Mouse (Mus musculus) small intestine, adult 2 months (tissue): ENCODE measurements around the gene Ttc28.

Experiments used
- CTCF ChIP-seq: fragments of 200-500 bp; IDR thresholded peaks from 2 replicates; pipeline ENCODE4 v1.5.1; 2012; ENCODE audit warnings: low read depth, mild to moderate bottlenecking, control low read depth, inconsistent platforms, low read length, moderate library complexity, mixed read lengths; ENCODE audit not compliant: insufficient replicate concordance, insufficient read length; ENCODE audit errors: extremely low read depth
- POLR2A ChIP-seq: fragments of 200-500 bp; IDR thresholded peaks from 2 replicates; pipeline ENCODE4 v1.6.1; 2012; ENCODE audit warnings: low read depth, mild to moderate bottlenecking, control low read depth, inconsistent platforms, low read length, moderate library complexity

DNA sequence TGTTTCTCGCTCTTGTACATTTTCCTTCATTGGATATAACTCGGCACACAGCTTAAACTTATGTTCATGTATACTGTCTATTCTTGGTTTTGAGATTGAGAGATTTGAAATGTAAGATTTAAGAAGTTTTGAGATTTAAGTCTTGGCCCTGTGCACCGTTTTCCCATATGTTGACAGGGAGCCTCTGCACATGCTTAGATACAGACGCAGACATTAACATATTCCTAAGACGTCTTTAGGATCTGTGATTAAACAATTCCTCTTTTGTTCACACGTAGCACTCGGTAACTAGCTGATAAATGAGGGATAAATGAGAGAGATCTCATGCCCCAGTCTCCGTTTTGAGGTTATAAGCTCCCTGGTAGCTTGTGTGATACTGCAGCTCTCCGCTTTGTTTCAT is 174.8 kb downstream of the Ttc28 start:
- TF ChIP-seq CTCF (no peak), POLR2A (no peak)
